Mouse (Mus musculus) cerebellum, postnatal 36 days (tissue): ENCODE data around the gene Fah.
A peak's percentile ranks its signal among the peaks of the same experiment; 100 is the strongest.

Experiments
- DNase-seq, 2 experiments: peaks; one replicate each; pipeline ENCODE4 v3.0.0; 2021 to 2022; ENCODE audit warnings: mixed read lengths in 2 of 2

Fah gene

GRCm38 (mm10) chr7:84606293-84606749, at the start of gene Fah:
Gene Fah, minus strand, starts transcription at chr7:84606722.
- peak; percentile 43 to 46 for DNase-seq

GRCm38 (mm10) chr7:84652740-84653139, 46.2 kb upstream of the Fah start:
- DNase-seq: no peak

- DNase-seq: no peak
These were observed 45.4 kb upstream of the Fah start for GRCm38 (mm10) chr7:84651987-84652321.

GRCm38 (mm10) chr7:84651303-84651986, 44.9 kb upstream of the Fah start:
- DNase-seq: no peak

- peak in 1 of 2 experiments; percentile 13 for DNase-seq
These were observed 42.5 kb upstream of the Fah start for GRCm38 (mm10) chr7:84649016-84649415.

- no peak for DNase-seq
These were observed 39.7 kb upstream of the Fah start for GRCm38 (mm10) chr7:84646256-84646655.

GRCm38 (mm10) chr7:84643270-84643998, 36.9 kb upstream of the Fah start:
- no peak for DNase-seq

GRCm38 (mm10) chr7:84642159-84642928, 35.8 kb upstream of the Fah start:
- no peak for DNase-seq

GRCm38 (mm10) chr7:84636939-84637338, 30.4 kb upstream of the Fah start:
- no peak for DNase-seq

GRCm38 (mm10) chr7:84631878-84632277, 25.4 kb upstream of the Fah start:
- no peak for DNase-seq

GRCm38 (mm10) chr7:84623718-84624117, 17.2 kb upstream of the Fah start:
- no peak for DNase-seq

GRCm38 (mm10) chr7:84620956-84621355, 14.4 kb upstream of the Fah start:
- no peak for DNase-seq

- DNase-seq: peak; percentile 41 to 64
These were observed 12.4 kb upstream of the Fah start for GRCm38 (mm10) chr7:84618951-84619350.

- DNase-seq: no peak
These were observed 5.9 kb upstream of the Fah start for GRCm38 (mm10) chr7:84612445-84612844.

GRCm38 (mm10) chr7:84611609-84612008, 5.1 kb upstream of the Fah start:
- DNase-seq: no peak

- DNase-seq: peak; percentile 65 to 78
These were observed 724 bp downstream of the Fah start for GRCm38 (mm10) chr7:84605704-84606292.

- DNase-seq: peak in 1 of 2 experiments; percentile 9
These were observed 1.4 kb downstream of the Fah start for GRCm38 (mm10) chr7:84605033-84605687.

- no peak for DNase-seq
These were observed 2.0 kb downstream of the Fah start for GRCm38 (mm10) chr7:84604501-84604900.

GRCm38 (mm10) chr7:84601331-84601730, 5.2 kb downstream of the Fah start:
- DNase-seq: no peak

- no peak for DNase-seq
These were observed 5.9 kb downstream of the Fah start for GRCm38 (mm10) chr7:84600631-84601030.

GRCm38 (mm10) chr7:84596633-84597032, 9.9 kb downstream of the Fah start:
- DNase-seq: no peak

- no peak for DNase-seq
These were observed 10.5 kb downstream of the Fah start for GRCm38 (mm10) chr7:84596002-84596401.

GRCm38 (mm10) chr7:84594917-84595303, 11.6 kb downstream of the Fah start:
- DNase-seq: no peak
